Mouse (Mus musculus) heart, postnatal 36 days (tissue): ENCODE data around the gene Fars2. TPM values are rescaled to one million over a fixed set of nuclear protein-coding genes. Genes with fewer than 3 reads are reported as not detected.
"Not testable (repeated sequence)": the region's sequence is repeated elsewhere in the genome, so short reads cannot be mapped to it uniquely, and the experiment has no call there.

Experiments used
- DNase-seq, 2 experiments: peaks; one replicate each; pipeline ENCODE4 v3.0.0; 2021 to 2022
- intact Hi-C: fragments of 180-260 bp; cut with DNase I; formaldehyde crosslinking; loops from one replicate; pipeline ENCODE4 v1.15.1; 2025
- total RNA-seq, 2 experiments: library from RNA; stranded (reverse); gene quantifications; 2 replicates each; pipeline ENCODE4 v1.2.3; 2021

Gene Fars2
- total RNA-seq, 2 experiments from 2014 or later: 79.2 to 87.6 TPM

GRCm38 (mm10) chr13:36431974-36432518 is 314.8 kb downstream of the Fars2 start:
- no peak for DNase-seq
- intact Hi-C loops: no loop called here

- intact Hi-C loops: no loop called here
- DNase-seq: no peak
Observed at GRCm38 (mm10) chr13:36444748-36445423, 327.7 kb downstream of the Fars2 start.

- intact Hi-C loops: no loop called here
- DNase-seq: no peak
Observed at GRCm38 (mm10) chr13:36447947-36448346, 330.7 kb downstream of the Fars2 start.

GRCm38 (mm10) chr13:36448565-36448964 is 331.4 kb downstream of the Fars2 start:
- intact Hi-C loops: no loop called here
- DNase-seq: no peak

- no peak for DNase-seq
- intact Hi-C loops: no loop called here
Observed at GRCm38 (mm10) chr13:36451437-36451836, 334.2 kb downstream of the Fars2 start.

- intact Hi-C loops: no loop called here
Observed at GRCm38 (mm10) chr13:36460473-36460872, 343.3 kb downstream of the Fars2 start.

GRCm38 (mm10) chr13:36463669-36464068 is 346.5 kb downstream of the Fars2 start:
- intact Hi-C loops: no loop called here
- DNase-seq: no peak

More at GRCm38 (mm10) chr13:36460473-36460872, 343.3 kb downstream of the Fars2 start:
- no peak for DNase-seq

GRCm38 (mm10) chr13:36466076-36466475 is 348.9 kb downstream of the Fars2 start:
- intact Hi-C loops, DNase-seq: not testable (repeated sequence)

- intact Hi-C loops: no loop called here
- no peak for DNase-seq
Observed at GRCm38 (mm10) chr13:36466515-36466921, 349.3 kb downstream of the Fars2 start.

- DNase-seq: no peak
- intact Hi-C loops: no loop called here
Observed at GRCm38 (mm10) chr13:36467849-36468248, 350.6 kb downstream of the Fars2 start.

GRCm38 (mm10) chr13:36468963-36469362 is 351.8 kb downstream of the Fars2 start:
- DNase-seq: no peak
- intact Hi-C loops: no loop called here

GRCm38 (mm10) chr13:36469412-36470125 is 352.4 kb downstream of the Fars2 start:
- DNase-seq: no peak
- intact Hi-C loops: no loop called here

- no peak for DNase-seq
- intact Hi-C loops: no loop called here
Observed at GRCm38 (mm10) chr13:36477648-36478047, 360.4 kb downstream of the Fars2 start.

- intact Hi-C loops: no loop called here
- DNase-seq: no peak
Observed at GRCm38 (mm10) chr13:36478243-36478642, 361.0 kb downstream of the Fars2 start.

- DNase-seq: no peak
- intact Hi-C loops: no loop called here
Observed at GRCm38 (mm10) chr13:36480101-36480500, 362.9 kb downstream of the Fars2 start.

GRCm38 (mm10) chr13:36484391-36484790 is 367.2 kb downstream of the Fars2 start:
- intact Hi-C loops: no loop called here
- no peak for DNase-seq

- intact Hi-C loops: no loop called here
- DNase-seq: no peak
Observed at GRCm38 (mm10) chr13:36486756-36487155, 369.5 kb downstream of the Fars2 start.

GRCm38 (mm10) chr13:36489365-36489764 is 372.2 kb downstream of the Fars2 start:
- no peak for DNase-seq

GRCm38 (mm10) chr13:36490612-36491011 is 373.4 kb downstream of the Fars2 start:
- DNase-seq: no peak
- intact Hi-C loops: no loop called here

More at GRCm38 (mm10) chr13:36489365-36489764, 372.2 kb downstream of the Fars2 start:
- intact Hi-C loops: no loop called here

GRCm38 (mm10) chr13:36492397-36492796 is 375.2 kb downstream of the Fars2 start:
- intact Hi-C loops: loop anchor here (1.0 kb wide), 1 partner anchor 36 kb away; no protein-coding TSS in a partner anchor
- DNase-seq: no peak

- DNase-seq: no peak
- intact Hi-C loops: no loop called here
Observed at GRCm38 (mm10) chr13:36493294-36493693, 376.1 kb downstream of the Fars2 start.

GRCm38 (mm10) chr13:36493762-36494161 is 376.6 kb downstream of the Fars2 start:
- intact Hi-C loops: no loop called here

More at GRCm38 (mm10) chr13:36493762-36494161, 376.6 kb downstream of the Fars2 start:
- no peak for DNase-seq
